Mouse (Mus musculus): Measurements from ENCODE around the gene Panx3. TPM values are rescaled to one million over a fixed set of nuclear protein-coding genes. Genes with fewer than 3 reads are reported as not detected.

Gene Panx3
- polyA plus RNA-seq, 1 experiment from 2014 or later = 0.15 TPM

DNA sequence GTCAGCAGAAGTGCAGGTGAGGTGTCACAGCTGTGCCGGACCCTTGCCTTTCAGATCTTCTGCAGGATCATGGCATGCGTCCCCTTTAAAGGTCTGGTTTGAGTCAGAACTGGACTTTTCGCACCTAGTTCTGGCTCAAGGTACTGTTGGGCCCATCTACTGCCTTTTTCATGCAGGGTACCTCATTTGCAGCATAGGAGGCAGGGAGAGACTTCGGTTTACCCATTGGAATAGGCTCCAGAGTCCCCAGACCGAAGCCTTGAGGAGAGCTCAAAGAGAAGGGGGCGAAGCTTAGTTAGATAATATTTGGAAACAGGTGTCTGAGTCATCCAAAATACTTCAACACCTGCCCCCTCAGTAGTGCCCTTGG lies 55.1 kb downstream of the Panx3 start:
- WGBS = 22% methylated on average over 6 of the region's 6 CpGs
- Histone ChIP-seq H3K27me3 (replicated peaks; ENCODE audit: control insufficient read depth, insufficient read depth, low read length) (no peaks in the 10 kb centered on the region), H3K27ac (ENCODE audit: low read depth, low read length) (peak overlapping the region; percentile 61), H3K4me2 (ENCODE audit: low read length) (peak overlapping the region; percentile 63), H3K4me1 (ENCODE audit: control insufficient read depth, insufficient read depth, low read depth, low read length) (peaks cover 6% of the 10 kb centered on the region), H3K4me3 (ENCODE audit: low read length) (peak overlapping the region; percentile 51), H3K9me3 (ENCODE audit: control insufficient read depth, low read length) (no peaks in the 10 kb centered on the region), H3K9ac (ENCODE audit: low read depth, low read length) (peak overlapping the region; percentile 56), H3K36me3 (ENCODE audit: control insufficient read depth, insufficient read depth, low read length) (no peaks in the 10 kb centered on the region)
- ATAC-seq = no peak; the same call in none of the 2 replicates

DNA sequence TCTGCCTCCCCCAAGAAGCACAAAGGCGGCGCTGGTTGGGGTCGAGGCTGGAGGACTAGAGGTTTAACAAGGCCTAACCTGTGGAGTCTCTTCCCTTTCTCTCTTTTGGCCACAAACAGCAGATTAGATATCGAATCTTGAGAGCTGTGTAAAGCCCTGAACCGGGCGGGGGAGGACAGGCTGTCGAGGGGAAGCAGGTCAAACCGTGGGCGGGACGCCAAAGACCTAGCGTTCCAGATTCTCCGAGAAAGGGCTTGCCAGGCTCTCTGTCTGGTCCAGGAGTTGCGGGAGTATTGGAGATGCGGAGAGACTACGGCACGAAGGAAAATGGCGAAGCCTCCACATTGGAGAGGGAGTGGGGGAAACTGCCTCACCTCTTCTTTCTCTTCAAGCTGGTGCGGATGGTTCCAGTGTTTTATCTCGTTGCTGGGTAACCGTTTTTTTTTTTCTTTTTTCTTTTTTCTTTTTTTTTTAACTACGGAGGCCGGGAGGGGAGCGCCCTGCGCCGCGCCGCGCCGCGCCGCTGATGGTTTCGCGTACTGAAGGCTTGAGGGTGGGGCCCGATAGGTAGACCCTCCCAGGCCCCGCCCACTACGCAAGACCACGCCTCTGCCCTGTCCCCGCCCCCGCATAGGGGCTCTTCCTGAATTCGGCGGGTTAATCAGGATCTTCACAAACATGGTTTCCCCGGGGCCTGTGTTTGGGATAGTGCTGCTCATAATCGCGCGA lies 55.7 kb downstream of the Panx3 start, which contains the start of gene Spa17:
Spa17 (minus strand) TSS at position 541 of the 729 bp plus-strand sequence.
- H3K27ac ChIP-seq (ENCODE audit: low read depth, low read length) = peak within 1 kb of the TSS; percentile 75
- peak within 1 kb of the TSS; percentile 68 for H3K9ac ChIP-seq (ENCODE audit: low read depth, low read length)
- WGBS = under 1% methylated on average over 45 of the region's 45 CpGs
- no peaks in the 10 kb centered on the region for H3K36me3 ChIP-seq (ENCODE audit: control insufficient read depth, insufficient read depth, low read length)
- peak within 1 kb of the TSS; percentile 63 for H3K4me2 ChIP-seq (ENCODE audit: low read length)
- no peaks in the 10 kb centered on the region for H3K9me3 ChIP-seq (ENCODE audit: control insufficient read depth, low read length)
- peak within 1 kb of the TSS; percentile 51 for H3K4me3 ChIP-seq (ENCODE audit: low read length)
- peaks cover 6% of the 10 kb centered on the region for H3K4me1 ChIP-seq (ENCODE audit: control insufficient read depth, insufficient read depth, low read depth, low read length)
- no peaks in the 10 kb centered on the region for H3K27me3 ChIP-seq (replicated peaks; ENCODE audit: control insufficient read depth, insufficient read depth, low read length)
- ATAC-seq = peak; percentile 96

Other genes starting within 250 kb of the Panx3 start
- 7.3 and 12.1 TPM in 2 replicates for gene Robo3, start 236.0 kb downstream of the Panx3 start, polyA plus RNA-seq (2015; fragmentation: Nextera tagmentation; extraction: Ambion mirVana)
- 24.4 and 28.9 TPM in 2 replicates for gene Msantd2, start 179.9 kb downstream of the Panx3 start, polyA plus RNA-seq (2015; fragmentation: Nextera tagmentation; extraction: Ambion mirVana)
- gene Esam, start 141.2 kb downstream of the Panx3 start, polyA plus RNA-seq (2015; fragmentation: Nextera tagmentation; extraction: Ambion mirVana) = 44.6 and 47.6 TPM in 2 replicates
- 0.92 and 1.1 TPM in 2 replicates for gene Vsig2, start 130.0 kb downstream of the Panx3 start, polyA plus RNA-seq (2015; fragmentation: Nextera tagmentation; extraction: Ambion mirVana)
- gene Nrgn, start 116.3 kb downstream of the Panx3 start, polyA plus RNA-seq (2015; fragmentation: Nextera tagmentation; extraction: Ambion mirVana) = 4.8 and 5.8 TPM in 2 replicates
- 14.8 and 17.4 TPM in 2 replicates for gene Siae, start 113.5 kb downstream of the Panx3 start, polyA plus RNA-seq (2015; fragmentation: Nextera tagmentation; extraction: Ambion mirVana)
- gene Spa17, start 55.5 kb downstream of the Panx3 start, polyA plus RNA-seq (2015; fragmentation: Nextera tagmentation; extraction: Ambion mirVana) = 7.6 and 9.6 TPM in 2 replicates
- 87.1 and 89.2 TPM in 2 replicates for gene Tbrg1, start 11.9 kb downstream of the Panx3 start, polyA plus RNA-seq (2015; fragmentation: Nextera tagmentation; extraction: Ambion mirVana)
- gene Olfr160, start 47.0 kb upstream of the Panx3 start, polyA plus RNA-seq (2015; fragmentation: Nextera tagmentation; extraction: Ambion mirVana) = not detected in 2 replicates
- not detected in 2 replicates for gene Olfr874, start 75.9 kb upstream of the Panx3 start, polyA plus RNA-seq (2015; fragmentation: Nextera tagmentation; extraction: Ambion mirVana)
- gene Olfr875, start 102.6 kb upstream of the Panx3 start, polyA plus RNA-seq (2015; fragmentation: Nextera tagmentation; extraction: Ambion mirVana) = 0.16 TPM in 1 of 2 replicates, not detected in the other
- not detected in 2 replicates for gene Olfr876, start 133.8 kb upstream of the Panx3 start, polyA plus RNA-seq (2015; fragmentation: Nextera tagmentation; extraction: Ambion mirVana)
- not detected in 2 replicates for gene Olfr877, start 185.0 kb upstream of the Panx3 start, polyA plus RNA-seq (2015; fragmentation: Nextera tagmentation; extraction: Ambion mirVana)
- not detected in 2 replicates for gene Olfr145, start 227.5 kb upstream of the Panx3 start, polyA plus RNA-seq (2015; fragmentation: Nextera tagmentation; extraction: Ambion mirVana)
- gene Olfr878, start 248.6 kb upstream of the Panx3 start, polyA plus RNA-seq (2015; fragmentation: Nextera tagmentation; extraction: Ambion mirVana) = not detected in 2 replicates